Mouse (Mus musculus): ENCODE measurements around the gene Sycp2l.
"Not testable (repeated sequence)": the region's sequence is repeated elsewhere in the genome, so short reads cannot be mapped to it uniquely, and the experiment has no call there.

Sycp2l gene

DNA sequence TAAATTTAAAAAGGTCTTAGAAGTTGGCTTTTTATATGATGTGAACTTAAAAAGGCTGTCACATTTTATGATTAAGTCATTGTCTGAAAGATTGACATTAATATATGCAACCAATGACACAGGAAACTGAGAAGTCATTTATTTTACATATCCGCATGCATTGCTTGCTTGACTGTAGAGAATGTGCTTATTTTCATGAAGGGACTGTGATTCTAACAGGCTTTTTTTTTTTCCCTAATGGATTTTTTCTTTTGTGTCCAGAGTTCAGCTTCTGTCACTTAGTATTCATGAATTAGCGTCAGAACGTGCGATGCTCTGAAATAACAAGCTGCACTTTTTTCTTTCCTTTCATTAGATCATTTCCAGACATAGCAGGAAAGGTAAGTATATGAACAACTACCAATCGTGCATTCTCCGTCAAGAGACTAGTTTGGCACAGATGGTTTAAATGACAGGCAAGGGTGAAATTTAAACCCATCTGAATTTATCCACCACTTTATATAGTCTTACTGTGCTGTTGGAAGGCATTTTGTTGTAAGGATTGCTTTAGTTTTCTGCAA is 9.6 kb downstream of the Sycp2l start:
- no peak for ATAC-seq (ENCODE audit: low TSS enrichment)

- ATAC-seq (ENCODE audit: low TSS enrichment): no peak
Observed at GRCm38 (mm10) chr13:41128326-41128725, 14.2 kb downstream of the Sycp2l start.

DNA sequence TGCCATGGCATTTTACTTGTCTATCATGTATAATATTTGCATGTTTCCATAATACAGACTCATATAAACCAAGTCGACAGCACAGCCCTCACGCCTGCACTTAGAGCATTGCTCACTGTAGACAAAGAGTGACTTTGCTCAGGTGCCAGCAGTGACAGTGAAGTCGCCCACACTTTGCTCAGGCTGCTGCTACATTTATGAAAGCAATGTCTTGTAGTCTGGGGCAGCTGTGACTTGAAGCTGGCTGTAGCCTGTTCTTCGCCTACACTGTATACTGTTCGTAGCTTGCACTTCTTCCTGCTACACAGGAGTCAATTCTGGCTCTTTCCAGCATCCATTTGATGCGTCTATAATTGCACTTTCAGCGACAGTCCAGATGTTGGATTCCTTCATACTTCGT is 15.0 kb downstream of the Sycp2l start:
- peak; percentile 92 for ATAC-seq (ENCODE audit: low TSS enrichment)

GRCm38 (mm10) chr13:41134901-41135300 is 20.8 kb downstream of the Sycp2l start:
- peak; percentile 85 for ATAC-seq (ENCODE audit: low TSS enrichment)

DNA sequence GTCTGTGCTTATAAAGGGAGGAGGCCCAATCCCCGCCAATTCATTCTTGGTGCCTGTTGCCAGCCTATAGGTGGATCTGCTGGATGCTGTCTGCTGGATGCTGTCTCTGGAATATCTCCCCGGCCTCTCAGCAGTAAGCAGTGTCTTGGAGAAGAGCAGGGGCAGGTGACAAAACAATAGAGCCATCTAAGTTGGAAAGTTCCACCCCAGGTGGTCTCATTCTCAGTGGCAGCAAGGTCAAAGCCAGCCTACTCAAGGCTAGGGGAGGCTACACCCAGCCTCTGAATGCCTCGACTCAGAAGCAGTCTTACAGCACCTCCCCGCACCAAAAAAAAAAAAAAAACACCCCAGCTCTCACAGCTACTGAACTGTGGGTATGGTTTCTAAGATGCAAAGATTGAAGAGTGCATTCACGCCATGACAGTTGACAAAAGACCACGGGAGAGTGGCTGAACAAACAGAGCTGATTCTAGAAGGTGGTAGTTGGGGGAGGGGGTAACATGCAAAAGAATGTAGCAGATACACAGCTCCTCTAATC is 31.4 kb downstream of the Sycp2l start:
- no peak for ATAC-seq (ENCODE audit: low TSS enrichment)

GRCm38 (mm10) chr13:41146271-41146670 is 32.2 kb downstream of the Sycp2l start:
- ATAC-seq (ENCODE audit: low TSS enrichment): peak; percentile 85

DNA sequence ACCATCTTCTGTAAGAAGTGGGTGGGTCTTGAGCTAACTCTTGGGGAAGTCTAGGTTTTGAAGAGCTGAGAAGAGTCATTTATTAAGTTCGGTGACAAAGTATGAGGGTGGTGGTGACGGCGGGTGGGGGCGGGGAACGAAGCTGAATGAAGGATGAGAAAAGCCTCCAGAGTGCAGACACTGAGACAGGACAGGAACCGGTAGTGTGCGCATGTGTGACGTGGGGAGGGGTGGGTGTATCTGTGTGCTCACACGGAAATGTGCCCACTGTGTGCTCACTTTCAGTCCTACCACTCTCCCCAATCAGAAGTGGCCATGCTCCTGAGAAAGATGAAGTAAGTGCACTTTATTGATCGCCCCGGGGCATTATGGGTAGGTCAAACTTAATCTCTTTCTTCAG is 39.0 kb downstream of the Sycp2l start:
- ATAC-seq (ENCODE audit: low TSS enrichment): no peak

DNA sequence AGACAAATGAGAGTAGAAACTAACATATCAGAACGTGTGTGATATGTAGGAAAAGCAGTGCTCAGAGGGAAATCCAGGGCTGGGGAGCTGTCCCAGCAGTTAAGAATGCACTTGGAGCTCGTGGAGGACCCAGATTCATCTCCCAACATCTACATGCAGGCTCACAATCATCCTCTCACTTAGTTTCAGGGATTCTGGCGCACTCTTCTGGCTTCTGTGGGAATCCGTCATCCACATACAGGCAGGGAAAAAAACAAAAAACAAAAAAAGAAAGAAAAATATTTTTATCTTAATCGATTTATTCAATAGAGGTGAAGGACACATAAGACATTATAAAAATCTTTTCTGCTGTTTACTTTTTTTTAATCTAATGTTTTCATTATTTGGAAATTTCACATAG is 44.3 kb downstream of the Sycp2l start:
- ATAC-seq (ENCODE audit: low TSS enrichment): no peak

DNA sequence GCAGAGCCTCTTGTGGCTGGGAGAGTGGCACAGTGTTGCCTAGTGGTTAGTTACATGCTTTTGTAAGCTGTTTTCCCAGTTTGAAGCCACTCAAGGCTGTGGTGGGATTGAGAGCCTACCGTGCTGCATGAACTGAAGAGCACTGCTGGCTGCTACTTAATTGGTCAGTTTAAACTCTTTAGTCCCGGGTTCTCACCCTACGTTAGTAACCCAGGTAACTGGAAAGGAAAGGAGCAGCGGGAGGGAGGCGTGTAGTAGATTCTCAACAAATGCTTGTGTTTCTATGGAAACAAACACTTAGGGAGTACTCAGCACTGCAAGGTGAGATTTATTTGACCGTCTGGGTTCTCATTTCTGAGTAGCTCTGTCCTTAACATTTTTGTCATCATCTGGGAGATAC is 73.8 kb downstream of the Sycp2l start:
- no peak for ATAC-seq (ENCODE audit: low TSS enrichment)

- no peak for ATAC-seq (ENCODE audit: low TSS enrichment)
Observed at GRCm38 (mm10) chr13:41195640-41196333, 81.7 kb downstream of the Sycp2l start.

GRCm38 (mm10) chr13:41200861-41201260 is 86.8 kb downstream of the Sycp2l start:
- ATAC-seq (ENCODE audit: low TSS enrichment): 0 out of 2 replicates have a peak, but pooled peaks have one; percentile 21

DNA sequence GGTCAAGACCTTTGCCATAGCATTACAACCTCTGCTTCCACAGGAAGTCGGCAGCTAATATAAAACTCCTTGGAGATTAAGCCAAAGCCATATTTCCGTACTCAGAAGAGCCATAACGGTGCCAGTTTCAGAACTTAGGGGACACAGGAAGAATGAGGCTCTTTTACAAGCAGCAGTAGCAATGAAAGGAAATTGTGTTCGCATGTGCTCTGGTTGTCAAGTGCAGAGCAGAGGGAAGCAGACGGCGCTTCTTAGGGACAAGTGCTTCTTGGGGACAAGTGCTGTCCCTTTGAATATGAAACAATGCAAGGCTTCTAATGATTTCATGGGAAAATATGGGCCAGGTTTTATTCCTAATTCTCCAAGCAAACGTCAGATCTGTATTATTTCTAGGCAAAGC is 89.2 kb downstream of the Sycp2l start:
- ATAC-seq (ENCODE audit: low TSS enrichment): no peak

GRCm38 (mm10) chr13:41203691-41204090 is 89.6 kb downstream of the Sycp2l start:
- ATAC-seq (ENCODE audit: low TSS enrichment): no peak

- ATAC-seq (ENCODE audit: low TSS enrichment): not testable (repeated sequence)
Observed at GRCm38 (mm10) chr13:41205568-41205967, 91.5 kb downstream of the Sycp2l start.

DNA sequence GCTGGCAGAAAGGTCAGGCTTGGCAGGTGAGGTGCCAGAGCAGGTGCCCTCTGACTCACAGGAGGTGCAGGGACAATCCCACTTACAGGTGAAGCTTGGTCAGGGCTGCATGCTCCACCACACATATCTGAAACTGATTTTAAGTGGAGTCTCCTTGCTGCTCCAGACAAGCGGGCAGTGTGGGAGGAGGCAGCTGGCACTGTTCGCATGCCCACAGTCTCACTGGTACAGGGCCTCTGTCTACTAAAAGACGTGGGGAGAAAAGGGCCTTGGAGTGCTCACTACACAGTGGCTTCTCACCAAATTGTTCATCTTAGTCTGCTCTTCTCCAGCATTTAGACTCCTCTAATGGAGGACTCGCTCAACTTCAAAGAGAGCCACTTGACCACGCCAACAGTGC is 92.1 kb downstream of the Sycp2l start:
- ATAC-seq (ENCODE audit: low TSS enrichment): peak; percentile 98

GRCm38 (mm10) chr13:41211276-41211675 is 97.2 kb downstream of the Sycp2l start:
- peak; percentile 10; the same call in 1 of the 2 replicates for ATAC-seq (ENCODE audit: low TSS enrichment)

DNA sequence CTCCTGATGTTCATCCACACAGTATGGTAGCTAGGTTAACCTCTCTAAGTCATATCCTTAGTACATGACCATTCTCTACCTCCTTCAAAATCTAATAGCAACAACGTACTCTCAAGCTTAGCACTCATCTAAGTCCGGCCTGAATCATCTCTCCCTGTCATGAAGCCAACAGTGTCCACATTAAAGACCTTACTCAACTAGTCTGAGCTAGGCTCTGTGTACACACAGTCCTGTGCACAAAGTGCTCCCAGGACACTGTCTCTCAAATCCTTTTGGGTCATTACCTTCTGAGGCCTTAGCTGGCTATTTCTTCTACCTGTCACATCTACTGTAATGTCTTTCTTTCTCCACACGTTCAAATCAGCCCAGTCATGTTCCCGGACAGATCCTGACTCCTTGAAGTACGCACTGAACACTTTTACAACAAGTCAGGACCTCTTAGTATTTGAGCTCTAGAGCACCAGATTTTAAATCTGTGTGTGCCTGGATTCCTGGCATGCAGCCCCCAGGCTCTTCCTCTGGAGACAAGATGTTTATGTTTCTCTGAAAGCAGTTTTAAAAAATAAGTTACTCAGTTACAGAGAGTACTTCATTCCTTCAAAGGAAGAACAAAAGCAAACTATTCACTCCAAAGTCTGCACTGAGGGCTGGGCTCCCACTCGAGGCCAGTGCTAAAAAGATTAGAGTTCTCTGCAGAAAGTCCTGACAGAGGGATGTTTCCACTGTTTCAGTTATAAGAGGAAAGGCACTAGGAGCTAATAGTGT is 98.6 kb downstream of the Sycp2l start:
- no peak for ATAC-seq (ENCODE audit: low TSS enrichment)

DNA sequence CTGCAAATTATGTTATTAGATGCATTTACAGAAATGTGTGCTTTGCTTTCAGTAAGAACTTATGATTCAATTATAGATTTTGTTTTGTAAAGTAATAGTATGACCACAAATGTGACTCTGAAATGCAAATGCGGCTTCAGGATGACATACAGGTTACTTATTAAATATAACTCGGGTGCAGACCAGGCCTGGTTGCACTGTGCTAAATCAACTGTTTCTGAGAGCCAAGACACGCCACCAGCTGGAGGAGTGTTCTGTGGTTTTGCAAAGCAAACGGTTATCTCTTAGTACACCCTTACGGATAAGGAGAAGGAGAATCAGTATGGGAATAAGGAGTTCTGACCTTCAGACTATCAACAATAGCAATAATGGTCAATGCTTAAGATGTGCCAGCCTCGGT is 101.6 kb downstream of the Sycp2l start:
- no peak for ATAC-seq (ENCODE audit: low TSS enrichment)

DNA sequence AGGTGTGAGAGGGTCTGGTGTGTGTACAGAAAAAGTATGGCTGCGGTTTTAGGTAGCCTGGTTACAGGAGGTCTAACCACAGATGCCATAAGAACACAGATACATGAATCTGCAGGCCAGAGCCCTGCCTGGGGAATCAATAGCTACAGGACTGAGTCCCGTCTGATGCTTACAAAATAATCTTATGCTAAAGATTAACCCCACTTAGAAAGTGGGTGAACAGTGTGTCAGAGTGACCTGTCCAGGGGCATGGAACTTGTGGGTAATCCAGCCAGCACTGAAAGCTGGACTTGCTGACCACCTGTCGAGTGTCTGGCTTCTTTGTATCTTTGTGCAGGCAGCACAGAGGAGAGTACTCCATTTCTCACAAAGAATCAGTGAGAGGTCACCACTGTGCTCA is 102.1 kb downstream of the Sycp2l start:
- no peak for ATAC-seq (ENCODE audit: low TSS enrichment)

- no peak for ATAC-seq (ENCODE audit: low TSS enrichment)
Observed at GRCm38 (mm10) chr13:41219056-41219455, 104.9 kb downstream of the Sycp2l start.

DNA sequence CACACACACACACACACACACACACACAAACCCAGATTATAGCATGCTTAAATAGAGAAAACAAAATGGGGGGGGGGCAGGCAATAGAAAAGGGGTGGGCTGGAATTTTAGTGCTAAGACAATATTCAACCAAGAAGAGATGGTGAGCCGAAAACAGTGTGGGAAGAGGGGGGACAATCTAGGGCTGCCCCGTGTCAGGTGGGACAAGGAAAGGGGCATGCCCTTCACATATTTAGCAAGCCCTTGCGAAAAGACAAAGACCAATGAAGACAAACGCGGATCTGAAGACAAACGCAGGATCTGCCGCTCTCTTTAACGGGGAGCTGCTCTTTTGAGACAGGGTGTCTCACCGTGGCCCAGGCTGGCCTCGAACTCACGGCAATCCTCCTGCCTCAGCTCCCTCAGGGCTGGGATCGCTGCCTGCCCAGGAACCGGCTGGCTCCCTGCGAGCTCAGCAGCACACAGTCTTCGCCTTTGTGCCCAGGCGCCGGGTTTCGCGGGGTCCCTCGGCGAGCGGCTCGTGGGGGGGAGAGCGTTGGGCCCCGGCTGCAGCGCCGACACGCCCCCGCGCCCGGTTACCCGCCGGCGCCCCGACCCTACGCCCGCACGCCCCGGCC is 105.7 kb downstream of the Sycp2l start:
- peak; percentile 40 for ATAC-seq (ENCODE audit: low TSS enrichment)

DNA sequence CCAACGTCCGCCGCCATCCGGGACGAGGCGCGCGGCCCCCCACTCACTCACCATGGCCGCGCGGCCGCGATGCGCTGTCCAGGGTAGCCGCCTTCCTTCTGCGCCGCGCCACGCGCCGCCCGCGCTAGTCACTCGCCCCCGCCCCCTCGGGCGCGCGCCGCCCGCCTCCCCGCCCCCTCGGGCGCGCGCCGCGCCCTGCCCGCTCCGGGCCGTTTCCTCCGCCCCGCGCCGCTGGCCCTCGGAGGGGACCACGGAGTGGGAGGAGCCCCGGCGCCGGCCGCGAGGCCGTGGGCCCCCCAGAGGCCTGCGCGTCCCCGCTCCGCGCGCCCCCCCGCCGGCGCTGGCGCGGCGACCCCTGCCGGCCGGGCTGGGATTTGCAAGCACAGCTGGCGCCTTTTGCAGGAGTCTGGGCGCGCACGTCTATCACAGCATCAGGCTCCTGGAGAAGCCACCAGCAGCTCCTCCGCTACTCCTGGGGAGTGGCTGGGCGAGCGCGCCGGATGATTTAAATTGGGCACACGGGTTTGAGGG is 106.3 kb downstream of the Sycp2l start, which contains the start of gene Elovl2:
Gene Elovl2, minus strand, starts transcription at position 102 of the 531 bp plus-strand sequence.
- ATAC-seq (ENCODE audit: low TSS enrichment): peak; percentile 78
